In genomic region chr6:37617431-37618011, GRCm38 (mm10) we compare ENCODE assay signal across 8 mouse cellular contexts.
DNase-seq lines count a peak whose midpoint lies in the region; ATAC-seq and TF ChIP-seq lines count a peak whose summit lies in the region.

No protein-coding gene starts in this region.

- WGBS in limb, embryonic 14.5 days = 26% methylated on average over 10 of the region's 10 CpGs

- peaks cover 2% of the 10 kb centered on the region; the same call in 1 of the 2 replicates for H3K4me1 ChIP-seq in G1E (ENCODE audit: insufficient read depth, low read depth, low read length)
- H3K4me1 ChIP-seq in limb, embryonic 14.5 days (ENCODE audit: control insufficient read depth, insufficient read depth, low read length) = 0 out of 2 replicates have a peak, but pooled peaks cover 2% of the 10 kb centered on the region

- no peaks in the 10 kb centered on the region for H3K36me3 ChIP-seq in G1E (replicated peaks)
- no peaks in the 10 kb centered on the region for H3K36me3 ChIP-seq in limb, embryonic 14.5 days (ENCODE audit: control insufficient read depth, insufficient read depth, low read length)

- intact Hi-C loops in left cerebral cortex, postnatal 10 days (cut with DNase I) = no loop called here

- no peaks in the 10 kb centered on the region for H3K27me3 ChIP-seq in G1E (ENCODE audit: insufficient read depth, low read length)
- H3K27me3 ChIP-seq in limb, embryonic 14.5 days (ENCODE audit: control insufficient read depth, insufficient read depth, low read length) = no peaks in the 10 kb centered on the region

- no peak overlapping the region for H3K9ac ChIP-seq in limb, embryonic 14.5 days (ENCODE audit: low read depth, low read length, severe bottlenecking)

- no peak overlapping the region for H3K4me2 ChIP-seq in limb, embryonic 14.5 days (replicated peaks; ENCODE audit: low read depth, low read length, severe bottlenecking)

- no peak for TF ChIP-seq POLR2A in limb, embryonic 14.5 days (IDR thresholded peaks at IDR 0.05; ENCODE audit: borderline replicate concordance, extremely low read depth, insufficient read depth, insufficient read length)

- no peaks in the 10 kb centered on the region for H3K9me3 ChIP-seq in G1E (replicated peaks)
- H3K9me3 ChIP-seq in limb, embryonic 14.5 days (ENCODE audit: control insufficient read depth, low read length) = no peaks in the 10 kb centered on the region

- peak; percentile 73 for DNase-seq in gastrocnemius, adult 18-20 months (ENCODE audit: low spot score)
- no peak for DNase-seq in gastrocnemius, postnatal 10 days
- DNase-seq in G1E (ENCODE audit: low spot score) = peak; percentile 5
- DNase-seq in gastrocnemius, adult 8-10 months (ENCODE audit: low spot score in 2 of 2) = peak; percentile 44 to 61
- peak; percentile 48 for DNase-seq in limb, embryonic 14.5 days (ENCODE audit: low spot score)
- peak; percentile 82 for DNase-seq in skeletal muscle tissue, adult 2 months (ENCODE audit: low read depth, low spot score)
- no peak for DNase-seq in ovary, postnatal 10 days (ENCODE audit: low spot score)
- no peak for DNase-seq in left cerebral cortex, postnatal 10 days (ENCODE audit: extremely low spot score in 1 of 2, low spot score in 2 of 2)

- TF ChIP-seq CTCF in G1E (IDR thresholded peaks at IDR 0.05; ENCODE audit: low read depth, low read length) = no peak

- no peak for ATAC-seq in G1E (ENCODE audit: extremely low read depth, insufficient number of reproducible peaks, low FRiP score, poor library complexity, severe bottlenecking)
- ATAC-seq in limb, embryonic 14.5 days (ENCODE audit: low FRiP score, low read depth) = peak; percentile 60; the same call in 1 of the 2 replicates

- no peak overlapping the region for H3K4me3 ChIP-seq in G1E (ENCODE audit: low read depth, low read length)
- H3K4me3 ChIP-seq in limb, embryonic 14.5 days (replicated peaks; ENCODE audit: low read length) = no peak overlapping the region

- no peak overlapping the region for H3K27ac ChIP-seq in limb, embryonic 14.5 days (replicated peaks; ENCODE audit: low read depth, low read length)

Comparison
In these comparisons a context has a peak if more than half of its experiments do, and no peak if none do; other contexts are left out.
1. DNase-seq: peak in gastrocnemius, adult 18-20 months (single experiment), G1E (single experiment), gastrocnemius, adult 8-10 months (2 of 2), limb, embryonic 14.5 days (single experiment) and skeletal muscle tissue, adult 2 months (single experiment); none in gastrocnemius, postnatal 10 days (single experiment), ovary, postnatal 10 days (single experiment) and left cerebral cortex, postnatal 10 days (0 of 2).